Mouse (Mus musculus) kidney, postnatal 0 days (tissue): ENCODE measurements around the gene Pik3c2g. TPM values are rescaled to one million over a fixed set of nuclear protein-coding genes. Genes with fewer than 3 reads are reported as not detected.

Experiments used
- ATAC-seq: fragments of 200-750 bp; cut with Nextera tagmentation; replicated peaks from 2 replicates; pipeline ENCODE4 v1.8.0; 2017; ENCODE audit warnings: low read depth, moderate number of reproducible peaks, moderate TSS enrichment, moderate library complexity; ENCODE audit not compliant: low FRiP score
- DNase-seq: peaks from one replicate; pipeline ENCODE4 v3.0.0-alpha.2; 2016; ENCODE audit warnings: low spot score
- H3K27ac ChIP-seq: fragments of 300-500 bp; sonication (generic); 2 replicates; pipeline ENCODE4 v1.5.1; 2014; ENCODE audit warnings: mild to moderate bottlenecking
- H3K27me3 ChIP-seq: fragments of 300-500 bp; sonication (generic); 2 replicates; pipeline ENCODE4 v1.6.1; 2014; ENCODE audit warnings: low read length, mixed read lengths; ENCODE audit not compliant: insufficient read depth
- H3K36me3 ChIP-seq: fragments of 300-500 bp; sonication (generic); 2 replicates; pipeline ENCODE4 v1.6.1; 2014; ENCODE audit warnings: low read length, mixed read lengths; ENCODE audit not compliant: insufficient read depth
- H3K4me1 ChIP-seq: fragments of 300-500 bp; sonication (generic); replicated peaks from 2 replicates; pipeline ENCODE4 v1.6.1; 2014; ENCODE audit warnings: antibody characterized with exemption, low read length, mixed read lengths; ENCODE audit not compliant: insufficient read depth
- H3K4me2 ChIP-seq: fragments of 300-500 bp; sonication (generic); 2 replicates; pipeline ENCODE4 v1.6.1; 2014; ENCODE audit warnings: mild to moderate bottlenecking, low read length, moderate library complexity, mixed read lengths
- H3K4me3 ChIP-seq: fragments of 300-500 bp; sonication (generic); replicated peaks from 2 replicates; pipeline ENCODE4 v1.5.1; 2014; ENCODE audit warnings: low read depth, low read length
- H3K9ac ChIP-seq: fragments of 300-500 bp; sonication (generic); 2 replicates; pipeline ENCODE4 v1.6.1; 2014; ENCODE audit warnings: low read depth, low read length
- H3K9me3 ChIP-seq: fragments of 300-500 bp; sonication (generic); replicated peaks from 2 replicates; pipeline ENCODE4 v1.6.1; 2016; ENCODE audit warnings: low read length, inconsistent platforms, mixed read lengths
- CTCF ChIP-seq: IDR thresholded peaks from 2 replicates; pipeline ENCODE4 v1.5.1; 2016; ENCODE audit warnings: antibody characterized with exemption, low read depth, mild to moderate bottlenecking, moderate library complexity
- WGBS: fragments of 180-500 bp; shearing (Covaris S2); extraction: QIAGEN DNeasy Blood & Tissue Kit; methylation state at CpG from one replicate; pipeline ENCODE4 v1.1.7; 2014; 5-methylcytosine and 5-hydroxymethylcytosine counted together
- polyA plus RNA-seq: library from polyadenylated mRNA; unstranded; fragments of >200 nt; fragmentation: Nextera tagmentation; extraction: Ambion mirVana; gene quantifications from 2 replicates; pipeline ENCODE4 v1.2.1, GENCODE M21; 2015

The Pik3c2g gene
- polyA plus RNA-seq, 1 experiment from 2014 or later, result 0.28 TPM

DNA sequence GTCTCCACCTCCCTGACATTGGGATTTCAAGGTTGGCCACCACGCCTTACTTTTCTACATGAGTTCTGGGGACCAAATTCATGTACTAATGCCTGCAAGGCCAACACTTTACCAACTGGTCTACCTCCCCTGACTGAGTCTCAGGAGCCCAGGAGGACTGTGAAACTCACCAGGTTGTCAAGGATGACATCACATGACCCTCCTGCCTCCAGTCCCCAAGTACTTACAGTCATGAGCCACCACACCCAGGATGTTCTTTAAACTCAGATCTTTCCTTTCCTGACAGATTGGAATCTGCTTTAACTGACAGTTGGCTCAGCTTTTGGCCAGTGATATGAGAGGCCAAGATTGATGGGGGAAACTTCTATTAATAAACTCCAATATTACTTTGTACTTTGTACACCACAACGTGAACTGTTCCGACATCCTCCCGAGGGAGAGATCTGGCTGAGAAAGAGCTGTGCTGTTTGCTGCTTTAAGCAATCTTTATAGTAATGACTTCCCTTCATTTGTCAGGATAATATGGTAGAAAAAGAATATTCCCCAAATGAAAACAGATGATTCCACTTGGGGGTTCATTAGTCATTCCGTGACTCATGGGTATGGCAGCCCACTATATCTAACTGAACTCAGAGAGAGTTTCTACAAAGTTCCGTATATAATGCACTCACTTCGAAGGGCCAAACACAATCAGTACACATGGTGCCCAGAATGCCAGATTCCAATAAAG, 182.9 kb downstream of the Pik3c2g start:
- H3K4me3 ChIP-seq, result no peak overlapping the region
- H3K27me3 ChIP-seq, result no peaks in the 10 kb centered on the region
- H3K4me1 ChIP-seq, result no peaks in the 10 kb centered on the region
- no peaks in the 10 kb centered on the region for H3K36me3 ChIP-seq
- H3K9me3 ChIP-seq, result no peaks in the 10 kb centered on the region
- H3K27ac ChIP-seq, result no peak overlapping the region
- no peak for ATAC-seq
- H3K9ac ChIP-seq, result no peak overlapping the region
- no peak overlapping the region for H3K4me2 ChIP-seq
- DNase-seq, result no peak
- 78% methylated on average over 7 of the region's 7 CpGs for WGBS
- no peak for TF ChIP-seq CTCF

DNA sequence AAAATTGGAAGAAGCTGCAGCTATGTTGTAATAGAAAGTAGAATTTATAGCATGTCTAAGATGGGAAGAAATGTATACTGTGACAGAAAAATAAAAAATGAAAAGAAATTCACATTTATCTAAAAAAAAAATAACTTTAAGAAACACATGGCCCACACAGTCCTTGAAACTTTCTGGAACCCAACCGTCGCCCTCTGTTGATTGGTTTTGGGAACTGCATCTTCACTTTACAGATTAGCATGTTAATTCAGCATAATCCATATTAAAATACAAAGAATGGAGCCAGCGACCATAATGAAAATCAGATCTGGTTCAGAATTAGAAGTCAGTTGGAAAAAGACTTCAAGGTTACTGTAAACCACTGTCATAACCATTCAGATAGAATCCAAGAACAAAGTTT, 183.5 kb downstream of the Pik3c2g start:
- ATAC-seq, result no peak
- no peaks in the 10 kb centered on the region for H3K36me3 ChIP-seq

DNA sequence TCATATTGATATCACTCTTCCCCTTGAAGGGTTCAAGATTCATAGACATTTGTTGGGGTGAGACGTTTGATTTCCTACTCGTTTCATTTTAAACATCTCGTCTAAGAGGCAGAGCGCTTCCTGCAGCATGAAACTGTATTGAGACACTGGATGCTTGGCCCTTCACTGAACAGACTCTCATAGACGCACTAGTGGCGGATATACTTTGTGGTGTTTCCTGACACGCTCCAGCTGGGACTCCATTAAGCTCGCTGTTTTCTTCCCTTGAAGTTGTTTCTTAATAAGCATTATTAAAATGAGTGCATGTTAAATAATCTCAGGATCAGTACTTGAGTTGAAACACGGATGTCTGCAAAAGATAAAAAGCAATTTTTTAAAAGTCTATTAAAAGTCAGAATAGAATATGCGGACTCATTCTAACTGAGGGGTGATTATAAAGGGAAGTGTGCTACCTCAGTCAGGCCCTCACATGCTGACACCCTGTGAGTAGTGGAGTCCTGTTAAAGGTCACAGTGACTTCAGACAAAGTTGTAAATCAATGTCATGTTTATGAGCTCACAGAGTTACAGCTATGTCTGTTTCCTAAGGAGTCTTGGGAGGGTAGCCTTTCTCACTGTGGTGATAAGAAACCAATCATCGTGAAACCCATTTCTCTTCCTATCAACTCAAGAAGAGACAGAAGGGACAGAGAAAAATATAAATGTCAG, 190.7 kb downstream of the Pik3c2g start:
- no peak overlapping the region for H3K4me3 ChIP-seq
- peak; percentile 79 for DNase-seq
- H3K9me3 ChIP-seq, result no peaks in the 10 kb centered on the region
- no peak overlapping the region for H3K27ac ChIP-seq
- H3K36me3 ChIP-seq, result no peaks in the 10 kb centered on the region
- ATAC-seq, result no peak; the same call in 1 of the 2 replicates
- no peak overlapping the region for H3K9ac ChIP-seq
- TF ChIP-seq CTCF, result no peak
- no peak overlapping the region for H3K4me2 ChIP-seq
- H3K4me1 ChIP-seq, result no peaks in the 10 kb centered on the region
- H3K27me3 ChIP-seq, result no peaks in the 10 kb centered on the region
- 22% methylated on average over 11 of the region's 11 CpGs for WGBS

More for the DNA sequence above, 183.5 kb downstream of the Pik3c2g start:
- no peaks in the 10 kb centered on the region for H3K4me1 ChIP-seq
- no peak overlapping the region for H3K27ac ChIP-seq
- DNase-seq, result no peak
- H3K4me3 ChIP-seq, result no peak overlapping the region
- H3K4me2 ChIP-seq, result no peak overlapping the region
- no peaks in the 10 kb centered on the region for H3K9me3 ChIP-seq
- WGBS, result 49% methylated on average over 3 of the region's 3 CpGs
- peak; percentile 46; the same call in 1 of the 2 replicates for TF ChIP-seq CTCF
- H3K9ac ChIP-seq, result no peak overlapping the region
- H3K27me3 ChIP-seq, result no peaks in the 10 kb centered on the region

DNA sequence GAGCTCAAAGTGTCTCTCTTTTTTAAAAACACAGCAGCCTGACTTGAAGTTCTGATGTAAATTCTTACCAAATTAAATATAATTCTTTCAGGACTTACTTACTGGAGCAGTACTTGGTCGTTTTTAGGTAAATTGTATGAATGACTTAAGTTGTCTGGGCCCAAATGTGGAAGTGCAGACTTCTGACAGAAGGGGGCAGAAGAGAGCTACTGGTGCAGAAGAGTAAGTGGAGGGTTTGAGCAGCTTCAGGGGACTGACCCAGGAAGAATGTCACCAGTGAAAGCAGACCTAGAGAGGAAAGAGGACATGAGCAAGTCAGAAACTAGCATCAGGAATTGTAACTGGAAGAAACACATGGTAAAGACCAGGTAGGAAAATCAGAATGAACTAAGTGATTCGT, 193.0 kb downstream of the Pik3c2g start:
- peak; percentile 19 for DNase-seq
- Histone ChIP-seq H3K4me2 (no peak overlapping the region), H3K9me3 (no peaks in the 10 kb centered on the region), H3K27me3 (no peaks in the 10 kb centered on the region), H3K9ac (no peak overlapping the region), H3K36me3 (no peaks in the 10 kb centered on the region), H3K4me3 (no peak overlapping the region), H3K4me1 (no peaks in the 10 kb centered on the region), H3K27ac (no peak overlapping the region)
- peak; percentile 53; the same call in 1 of the 2 replicates for TF ChIP-seq CTCF
- no peak for ATAC-seq
- WGBS, result 81% methylated on average over 2 of the region's 2 CpGs

- Histone ChIP-seq H3K27me3 (no peaks in the 10 kb centered on the region), H3K4me1 (no peaks in the 10 kb centered on the region), H3K36me3 (no peaks in the 10 kb centered on the region), H3K4me2 (no peak overlapping the region), H3K9me3 (no peaks in the 10 kb centered on the region), H3K27ac (no peak overlapping the region), H3K9ac (no peak overlapping the region), H3K4me3 (no peak overlapping the region)
- no peak for ATAC-seq
- 57% methylated on average over 4 of the region's 4 CpGs for WGBS
- no peak for TF ChIP-seq CTCF
- peak; percentile 47 for DNase-seq
Observed at GRCm38 (mm10) chr6:139789479-139789878, 202.5 kb downstream of the Pik3c2g start.

- DNase-seq (no peak), ATAC-seq (no peak)
- Histone ChIP-seq H3K27ac (no peak overlapping the region), H3K9ac (no peak overlapping the region), H3K4me1 (no peaks in the 10 kb centered on the region), H3K9me3 (no peaks in the 10 kb centered on the region), H3K4me3 (no peak overlapping the region), H3K27me3 (no peaks in the 10 kb centered on the region), H3K36me3 (no peaks in the 10 kb centered on the region), H3K4me2 (no peak overlapping the region)
- TF ChIP-seq CTCF, result no peak
- 85% methylated on average over 8 of the region's 8 CpGs for WGBS
Observed at GRCm38 (mm10) chr6:139799541-139800226, 212.7 kb downstream of the Pik3c2g start.
